Mouse (Mus musculus) midbrain, embryonic 11.5 days (tissue): ENCODE data around the gene Spata31d1b. TPM values are rescaled to one million over a fixed set of nuclear protein-coding genes. Genes with fewer than 3 reads are reported as not detected.
"Not testable (repeated sequence)": the region's sequence is repeated elsewhere in the genome, so short reads cannot be mapped to it uniquely, and the experiment has no call there.

Source experiments
- ATAC-seq: fragments of 200-750 bp; cut with Nextera tagmentation; 2 replicates; pipeline ENCODE4 v1.8.0; 2017; ENCODE audit warnings: moderate TSS enrichment, moderate library complexity; ENCODE audit not compliant: low FRiP score
- DNase-seq: peaks from one replicate; pipeline ENCODE4 v3.0.0; 2015; ENCODE audit warnings: low spot score; ENCODE audit errors: missing footprints
- H3K27ac ChIP-seq: fragments of 300-500 bp; sonication (generic); 2 replicates; pipeline ENCODE4 v1.5.1; 2014; ENCODE audit warnings: low read depth, low read length
- H3K27me3 ChIP-seq: fragments of 300-500 bp; sonication (generic); 2 replicates; pipeline ENCODE4 v1.6.1; 2014; ENCODE audit warnings: mild to moderate bottlenecking, low read length, moderate library complexity, mixed read lengths; ENCODE audit not compliant: control insufficient read depth, insufficient read depth
- H3K36me3 ChIP-seq: fragments of 300-500 bp; sonication (generic); 2 replicates; pipeline ENCODE4 v1.6.1; 2014; ENCODE audit warnings: mild to moderate bottlenecking, low read length, moderate library complexity, mixed read lengths; ENCODE audit not compliant: control insufficient read depth, insufficient read depth
- H3K4me1 ChIP-seq: fragments of 300-500 bp; sonication (generic); 2 replicates; pipeline ENCODE4 v1.6.1; 2014; ENCODE audit warnings: low read length; ENCODE audit not compliant: control insufficient read depth, insufficient read depth
- H3K4me2 ChIP-seq: fragments of 300-500 bp; sonication (generic); 2 replicates; pipeline ENCODE4 v1.6.1; 2014; ENCODE audit warnings: mild to moderate bottlenecking, moderate library complexity
- H3K4me3 ChIP-seq: fragments of 300-500 bp; sonication (generic); 2 replicates; pipeline ENCODE4 v1.5.1; 2014; ENCODE audit warnings: low read depth, low read length
- H3K9ac ChIP-seq: fragments of 300-500 bp; sonication (generic); 2 replicates; pipeline ENCODE4 v1.6.1; 2014; ENCODE audit warnings: low read length
- H3K9me3 ChIP-seq: fragments of 300-500 bp; sonication (generic); 2 replicates; pipeline ENCODE4 v1.6.1; 2016; ENCODE audit warnings: low read length; ENCODE audit not compliant: control insufficient read depth
- WGBS: fragments of 180-500 bp; shearing (Covaris S2); extraction: QIAGEN DNeasy Blood & Tissue Kit; methylation state at CpG from one replicate; pipeline ENCODE4 v1.1.7; 2014; 5-methylcytosine and 5-hydroxymethylcytosine counted together
- polyA plus RNA-seq: library from polyadenylated mRNA; unstranded; fragments of >200 nt; fragmentation: Nextera tagmentation; extraction: Ambion mirVana; gene quantifications from 2 replicates; pipeline ENCODE4 v1.2.1, GENCODE M21; 2014

The Spata31d1b gene
- polyA plus RNA-seq, 1 experiment from 2014 or later = 0.05 TPM

GRCm38 (mm10) chr13:59733936-59734335 lies 21.9 kb downstream of the Spata31d1b start:
- Histone ChIP-seq H3K27me3 (no peaks in the 10 kb centered on the region), H3K4me2 (no peak overlapping the region), H3K9ac (no peak overlapping the region), H3K9me3 (no peaks in the 10 kb centered on the region), H3K36me3 (no peaks in the 10 kb centered on the region), H3K4me1 (no peaks in the 10 kb centered on the region), H3K27ac (no peak overlapping the region), H3K4me3 (no peak overlapping the region)
- ATAC-seq (no peak), DNase-seq (no peak)
- 78% methylated on average over 3 of the region's 4 CpGs for WGBS

- not testable (repeated sequence) for H3K9me3 ChIP-seq, H3K36me3 ChIP-seq, ATAC-seq, DNase-seq, H3K27ac ChIP-seq, H3K4me2 ChIP-seq, H3K9ac ChIP-seq, H3K4me3 ChIP-seq, H3K27me3 ChIP-seq, H3K4me1 ChIP-seq
- 40% methylated on average over 6 of the region's 6 CpGs for WGBS
Measured at GRCm38 (mm10) chr13:59734347-59734746, 22.3 kb downstream of the Spata31d1b start.

- DNase-seq (no peak), ATAC-seq (peak; percentile 38; the same call in 1 of the 2 replicates)
- H3K27ac ChIP-seq = no peak overlapping the region
- no peaks in the 10 kb centered on the region for H3K9me3 ChIP-seq
- WGBS = 33% methylated on average over 3 of the region's 3 CpGs
- no peaks in the 10 kb centered on the region for H3K36me3 ChIP-seq
- no peaks in the 10 kb centered on the region for H3K27me3 ChIP-seq
- H3K4me1 ChIP-seq = no peaks in the 10 kb centered on the region
- H3K4me3 ChIP-seq = no peak overlapping the region
- no peak overlapping the region for H3K9ac ChIP-seq
- no peak overlapping the region for H3K4me2 ChIP-seq
Measured at GRCm38 (mm10) chr13:59735190-59735589, 23.1 kb downstream of the Spata31d1b start.

- 80% methylated on average over 2 of the region's 2 CpGs for WGBS
- ATAC-seq = no peak
- H3K4me1 ChIP-seq = no peaks in the 10 kb centered on the region
- H3K4me3 ChIP-seq = no peak overlapping the region
- no peak overlapping the region for H3K9ac ChIP-seq
- no peak for DNase-seq
- H3K36me3 ChIP-seq = no peaks in the 10 kb centered on the region
- no peaks in the 10 kb centered on the region for H3K9me3 ChIP-seq
- H3K4me2 ChIP-seq = no peak overlapping the region
- H3K27ac ChIP-seq = no peak overlapping the region
- no peaks in the 10 kb centered on the region for H3K27me3 ChIP-seq
Measured at GRCm38 (mm10) chr13:59738455-59738854, 26.4 kb downstream of the Spata31d1b start.

- H3K4me3 ChIP-seq = no peak overlapping the region
- 92% methylated on average over 4 of the region's 4 CpGs for WGBS
- no peak overlapping the region for H3K4me2 ChIP-seq
- no peaks in the 10 kb centered on the region for H3K4me1 ChIP-seq
- H3K27me3 ChIP-seq = no peaks in the 10 kb centered on the region
- ATAC-seq = no peak
- H3K27ac ChIP-seq = no peak overlapping the region
- DNase-seq = no peak
- H3K36me3 ChIP-seq = no peaks in the 10 kb centered on the region
- H3K9ac ChIP-seq = no peak overlapping the region
- H3K9me3 ChIP-seq = no peaks in the 10 kb centered on the region
Measured at GRCm38 (mm10) chr13:59739397-59739796, 27.3 kb downstream of the Spata31d1b start.

GRCm38 (mm10) chr13:59741096-59741495 lies 29.0 kb downstream of the Spata31d1b start:
- Histone ChIP-seq H3K4me2 (no peak overlapping the region), H3K4me3 (no peak overlapping the region), H3K36me3 (no peaks in the 10 kb centered on the region), H3K27me3 (no peaks in the 10 kb centered on the region), H3K9me3 (no peaks in the 10 kb centered on the region), H3K27ac (no peak overlapping the region), H3K4me1 (no peaks in the 10 kb centered on the region), H3K9ac (no peak overlapping the region)
- DNase-seq = no peak
- no peak for ATAC-seq
- WGBS = 91% methylated on average over 11 of the region's 11 CpGs

GRCm38 (mm10) chr13:59741697-59742096 lies 29.6 kb downstream of the Spata31d1b start:
- DNase-seq (no peak), ATAC-seq (no peak)
- Histone ChIP-seq H3K36me3 (no peaks in the 10 kb centered on the region), H3K27ac (no peak overlapping the region), H3K27me3 (no peaks in the 10 kb centered on the region), H3K4me1 (no peaks in the 10 kb centered on the region), H3K9ac (no peak overlapping the region), H3K9me3 (no peaks in the 10 kb centered on the region), H3K4me2 (no peak overlapping the region), H3K4me3 (no peak overlapping the region)
- 83% methylated on average over 10 of the region's 10 CpGs for WGBS

GRCm38 (mm10) chr13:59745462-59745861 lies 33.4 kb downstream of the Spata31d1b start:
- DNase-seq (no peak), ATAC-seq (no peak)
- no peaks in the 10 kb centered on the region for H3K9me3 ChIP-seq
- H3K36me3 ChIP-seq = no peaks in the 10 kb centered on the region
- WGBS = 89% methylated on average over 6 of the region's 6 CpGs
- no peak overlapping the region for H3K4me2 ChIP-seq
- H3K9ac ChIP-seq = no peak overlapping the region
- H3K4me3 ChIP-seq = no peak overlapping the region
- no peaks in the 10 kb centered on the region for H3K27me3 ChIP-seq
- H3K4me1 ChIP-seq = no peaks in the 10 kb centered on the region
- no peak overlapping the region for H3K27ac ChIP-seq

GRCm38 (mm10) chr13:59746164-59746563 lies 34.1 kb downstream of the Spata31d1b start:
- ATAC-seq = no peak
- DNase-seq = no peak
- Histone ChIP-seq H3K4me3 (no peak overlapping the region), H3K27me3 (no peaks in the 10 kb centered on the region), H3K4me1 (no peaks in the 10 kb centered on the region), H3K27ac (no peak overlapping the region), H3K4me2 (no peak overlapping the region), H3K9ac (no peak overlapping the region), H3K9me3 (no peaks in the 10 kb centered on the region), H3K36me3 (no peaks in the 10 kb centered on the region)
- WGBS = 68% methylated on average over 6 of the region's 6 CpGs

GRCm38 (mm10) chr13:59746711-59747110 lies 34.6 kb downstream of the Spata31d1b start, which contains the start of gene 1700014D04Rik:
Gene 1700014D04Rik, minus strand, starts transcription at chr13:59746752.
- 80% methylated on average over 9 of the region's 9 CpGs for WGBS
- Histone ChIP-seq H3K27me3 (no peaks in the 10 kb centered on the region), H3K4me2 (no peak within 1 kb of the TSS), H3K4me1 (no peaks in the 10 kb centered on the region), H3K36me3 (no peaks in the 10 kb centered on the region), H3K4me3 (no peak within 1 kb of the TSS), H3K9ac (no peak within 1 kb of the TSS), H3K27ac (no peak within 1 kb of the TSS), H3K9me3 (no peaks in the 10 kb centered on the region)
- DNase-seq (no peak), ATAC-seq (no peak)
